8 mouse cellular contexts compared by ENCODE assay signal in the genomic region with DNA sequence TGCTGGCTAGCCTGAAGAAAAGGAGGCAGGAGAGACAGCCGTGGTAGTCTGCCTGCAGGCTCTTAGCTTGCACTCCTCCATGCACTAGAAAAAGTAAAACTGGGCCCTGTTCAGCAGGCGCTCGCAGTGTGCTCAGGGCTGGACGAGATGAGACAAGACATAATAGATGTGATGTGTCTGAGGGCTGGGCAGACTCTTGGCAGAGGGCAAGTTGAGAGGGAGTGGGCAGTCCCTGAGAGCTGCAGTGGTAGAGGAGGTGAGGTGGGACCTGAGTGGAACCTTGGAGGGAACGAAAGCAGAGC. TPM values are rescaled to one million over a fixed set of nuclear protein-coding genes. Genes with fewer than 3 reads are reported as not detected.
A peak's percentile ranks its signal among the peaks of the same experiment; 100 is the strongest.
DNase-seq lines count a peak whose midpoint lies in the region; ATAC-seq lines count a peak whose summit lies in the region.

No protein-coding gene starts in this region.

- no peak overlapping the region for H3K9ac ChIP-seq in hindbrain, embryonic 11.5 days (ENCODE audit: low read depth, low read length)
- no peak overlapping the region for H3K9ac ChIP-seq in hindbrain, embryonic 14.5 days
- peak overlapping the region; percentile 53; the same call in 1 of the 2 replicates for H3K9ac ChIP-seq in forebrain, embryonic 13.5 days

- no peaks in the 10 kb centered on the region for H3K36me3 ChIP-seq in hindbrain, embryonic 11.5 days (ENCODE audit: control insufficient read depth, insufficient read depth, low read length)
- no peaks in the 10 kb centered on the region for H3K36me3 ChIP-seq in hindbrain, embryonic 14.5 days (replicated peaks; ENCODE audit: control insufficient read depth, insufficient read depth)
- H3K36me3 ChIP-seq in forebrain, embryonic 13.5 days (ENCODE audit: poor library complexity, severe bottlenecking): no peaks in the 10 kb centered on the region; the same call in 1 of the 2 replicates

- no peak for ATAC-seq in hindbrain, embryonic 11.5 days (ENCODE audit: low FRiP score)
- no peak for ATAC-seq in hindbrain, embryonic 14.5 days (ENCODE audit: low FRiP score)
- no peak for ATAC-seq in forebrain, embryonic 13.5 days
- peak; percentile 14; the same call in 1 of the 2 replicates for ATAC-seq in megakaryocyte-erythroid progenitor cell, adult 5-6 weeks (replicated peaks; ENCODE audit: low FRiP score, low TSS enrichment, poor library complexity, severe bottlenecking)

- intact Hi-C loops in left cerebral cortex, postnatal 10 days (cut with DNase I): no loop called here

- no peak overlapping the region for H3K4me3 ChIP-seq in hindbrain, embryonic 11.5 days (ENCODE audit: low read depth, low read length)
- H3K4me3 ChIP-seq in hindbrain, embryonic 14.5 days (replicated peaks; ENCODE audit: low read length): no peak overlapping the region
- no peak overlapping the region for H3K4me3 ChIP-seq in forebrain, embryonic 13.5 days

- DNase-seq in hindbrain, embryonic 11.5 days (ENCODE audit: low spot score): no peak
- no peak for DNase-seq in hindbrain, embryonic 14.5 days (ENCODE audit: low spot score)
- peak; percentile 44 for DNase-seq in brain, adult 2 months (ENCODE audit: low read depth, low spot score)
- DNase-seq in spleen, postnatal 10 days (ENCODE audit: low spot score in 2 of 2): no peak
- no peak for DNase-seq in layer of hippocampus, postnatal 25 days (ENCODE audit: extremely low spot score in 1 of 2, low spot score in 1 of 2)
- no peak for DNase-seq in left cerebral cortex, postnatal 10 days (ENCODE audit: extremely low spot score in 1 of 2, low spot score in 2 of 2)

- H3K27ac ChIP-seq in hindbrain, embryonic 11.5 days (ENCODE audit: low read depth, low read length): peak overlapping the region; percentile 17; the same call in 1 of the 2 replicates
- H3K27ac ChIP-seq in hindbrain, embryonic 14.5 days: no peak overlapping the region
- no peak overlapping the region for H3K27ac ChIP-seq in forebrain, embryonic 13.5 days

- no peaks in the 10 kb centered on the region for H3K9me3 ChIP-seq in hindbrain, embryonic 11.5 days (ENCODE audit: control insufficient read depth, low read length)
- H3K9me3 ChIP-seq in hindbrain, embryonic 14.5 days (ENCODE audit: control insufficient read depth, low read length): no peaks in the 10 kb centered on the region
- no peaks in the 10 kb centered on the region for H3K9me3 ChIP-seq in forebrain, embryonic 13.5 days (replicated peaks)

- peaks cover 8% of the 10 kb centered on the region for H3K4me1 ChIP-seq in hindbrain, embryonic 11.5 days (replicated peaks; ENCODE audit: control insufficient read depth, insufficient read depth, low read length)
- peaks cover 21% of the 10 kb centered on the region; the same call in 1 of the 2 replicates for H3K4me1 ChIP-seq in hindbrain, embryonic 14.5 days (replicated peaks; ENCODE audit: control insufficient read depth, insufficient read depth, low read length)
- H3K4me1 ChIP-seq in forebrain, embryonic 13.5 days: peaks cover 31% of the 10 kb centered on the region

- H3K4me2 ChIP-seq in hindbrain, embryonic 11.5 days (replicated peaks; ENCODE audit: low read depth, low read length): no peak overlapping the region
- no peak overlapping the region for H3K4me2 ChIP-seq in hindbrain, embryonic 14.5 days (replicated peaks)
- H3K4me2 ChIP-seq in forebrain, embryonic 13.5 days: no peak overlapping the region

- no peaks in the 10 kb centered on the region for H3K27me3 ChIP-seq in hindbrain, embryonic 11.5 days (ENCODE audit: control insufficient read depth, insufficient read depth, low read length)
- H3K27me3 ChIP-seq in hindbrain, embryonic 14.5 days (ENCODE audit: control insufficient read depth, insufficient read depth, low read length): no peaks in the 10 kb centered on the region
- no peaks in the 10 kb centered on the region for H3K27me3 ChIP-seq in forebrain, embryonic 13.5 days

- WGBS in hindbrain, embryonic 11.5 days: 25% methylated on average over 4 of the region's 5 CpGs
- WGBS in hindbrain, embryonic 14.5 days: 33% methylated on average over 5 of the region's 5 CpGs
- WGBS in forebrain, embryonic 13.5 days: 40% methylated on average over 5 of the region's 5 CpGs

RNA-seq across cellular contexts. Expression of a gene that starts 9.5 kb away (rescaled TPM):
- polyA plus RNA-seq in hindbrain, embryonic 11.5 days (2014; fragmentation: Nextera tagmentation; extraction: Ambion mirVana): 5.7 and 5.8 TPM in 2 replicates
- 8.5 and 9.0 TPM in 2 replicates for polyA plus RNA-seq in hindbrain, embryonic 14.5 days (2014; fragmentation: Nextera tagmentation; extraction: Ambion mirVana)
- 5.6 and 7.3 TPM in 2 replicates for polyA plus RNA-seq in forebrain, embryonic 13.5 days (2015; fragmentation: Nextera tagmentation; extraction: Ambion mirVana)
- 31.8 and 33.1 TPM in 2 replicates for total RNA-seq in megakaryocyte-erythroid progenitor cell, adult 5-6 weeks (2014; fragmentation: Nextera tagmentation)
- 5.8 and 13.7 TPM in 2 replicates for total RNA-seq in megakaryocyte-erythroid progenitor cell, adult 5-6 weeks (2017)
- total RNA-seq in layer of hippocampus, postnatal 25 days (2021): 10 to 100 TPM; 59.6 to 62.8 TPM
- total RNA-seq in left cerebral cortex, postnatal 10 days (2021): 10 to 100 TPM; 37.3 to 40.9 TPM

RNA-seq across cellular contexts. Expression of a gene that starts 25.7 kb away (rescaled TPM):
- 21.6 and 23.4 TPM in 2 replicates for polyA plus RNA-seq in hindbrain, embryonic 11.5 days (2014; fragmentation: Nextera tagmentation; extraction: Ambion mirVana)
- 25.6 and 27.0 TPM in 2 replicates for polyA plus RNA-seq in hindbrain, embryonic 14.5 days (2014; fragmentation: Nextera tagmentation; extraction: Ambion mirVana)
- polyA plus RNA-seq in forebrain, embryonic 13.5 days (2015; fragmentation: Nextera tagmentation; extraction: Ambion mirVana): 14.0 and 16.9 TPM in 2 replicates
- 15.3 and 18.6 TPM in 2 replicates for total RNA-seq in megakaryocyte-erythroid progenitor cell, adult 5-6 weeks (2014; fragmentation: Nextera tagmentation)
- total RNA-seq in megakaryocyte-erythroid progenitor cell, adult 5-6 weeks (2017): 7.5 and 8.0 TPM in 2 replicates
- 10 to 100 TPM; 84.4 to 85.8 TPM for total RNA-seq in layer of hippocampus, postnatal 25 days (2021)
- 10 to 100 TPM; 48.7 to 49.0 TPM for total RNA-seq in left cerebral cortex, postnatal 10 days (2021)
